Mouse (Mus musculus): ENCODE data around the gene Smad3. TPM values are rescaled to one million over a fixed set of nuclear protein-coding genes. Genes with fewer than 3 reads are reported as not detected.
A peak's percentile ranks its signal among the peaks of the same experiment; 100 is the strongest.

Smad3 gene
- total and polyA plus RNA-seq, 2 experiments from 2014 or later, result 7.5 to 34.0 TPM

GRCm38 (mm10) chr9:63687413-63688015, 70.3 kb downstream of the Smad3 start:
- 70% methylated on average over 7 of the region's 7 CpGs for WGBS
- no peak overlapping the region for H3K4me2 ChIP-seq (ENCODE audit: low read depth, low read length)
- no peaks in the 10 kb centered on the region for H3K36me3 ChIP-seq (ENCODE audit: insufficient read depth, low read length)
- DNase-seq (ENCODE audit: low spot score) (no peak), ATAC-seq (peak; percentile 29; the same call in 1 of the 2 replicates)
- TF ChIP-seq CTCF (IDR thresholded peaks at IDR 0.05; ENCODE audit: low read depth), result no peak
- no peak overlapping the region for H3K4me3 ChIP-seq (ENCODE audit: low read length)
- no peak overlapping the region for H3K27ac ChIP-seq
- H3K4me1 ChIP-seq (ENCODE audit: insufficient read depth, low read length), result no peaks in the 10 kb centered on the region
- H3K27me3 ChIP-seq (ENCODE audit: insufficient read depth, low read length), result no peaks in the 10 kb centered on the region
- no peaks in the 10 kb centered on the region for H3K9me3 ChIP-seq (ENCODE audit: low read length)
- no peak overlapping the region for H3K9ac ChIP-seq (replicated peaks; ENCODE audit: low read length)

DNA sequence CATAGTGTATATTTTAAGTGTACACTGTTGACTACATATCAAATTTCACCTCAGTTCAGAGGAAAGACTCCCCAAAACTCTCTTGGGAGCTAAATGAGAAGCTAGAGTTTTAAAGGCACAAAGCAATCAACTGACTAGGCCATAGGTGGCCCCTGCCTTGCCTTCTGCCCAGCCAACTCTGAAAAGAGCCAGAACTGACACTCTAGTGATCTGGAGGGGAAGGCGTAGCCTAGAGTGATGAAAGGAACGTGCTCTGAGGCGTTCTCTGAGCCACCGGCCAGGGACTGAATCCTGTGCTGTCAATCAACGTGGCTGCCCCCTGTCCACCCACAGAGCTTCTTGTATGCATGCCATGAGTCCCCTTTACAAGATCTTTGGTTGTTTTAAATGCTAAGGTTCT, 72.4 kb downstream of the Smad3 start:
- no peak for TF ChIP-seq CTCF (IDR thresholded peaks at IDR 0.05; ENCODE audit: low read depth)
- no peaks in the 10 kb centered on the region for H3K27me3 ChIP-seq (ENCODE audit: insufficient read depth, low read length)
- H3K36me3 ChIP-seq (ENCODE audit: insufficient read depth, low read length), result no peaks in the 10 kb centered on the region
- no peak overlapping the region for H3K9ac ChIP-seq (replicated peaks; ENCODE audit: low read length)
- no peaks in the 10 kb centered on the region for H3K4me1 ChIP-seq (ENCODE audit: insufficient read depth, low read length)
- no peaks in the 10 kb centered on the region for H3K9me3 ChIP-seq (ENCODE audit: low read length)
- no peak overlapping the region for H3K4me2 ChIP-seq (ENCODE audit: low read depth, low read length)
- ATAC-seq, result no peak
- WGBS, result 45% methylated on average over 5 of the region's 5 CpGs
- no peak for DNase-seq (ENCODE audit: low spot score)
- H3K27ac ChIP-seq, result no peak overlapping the region
- no peak overlapping the region for H3K4me3 ChIP-seq (ENCODE audit: low read length)

DNA sequence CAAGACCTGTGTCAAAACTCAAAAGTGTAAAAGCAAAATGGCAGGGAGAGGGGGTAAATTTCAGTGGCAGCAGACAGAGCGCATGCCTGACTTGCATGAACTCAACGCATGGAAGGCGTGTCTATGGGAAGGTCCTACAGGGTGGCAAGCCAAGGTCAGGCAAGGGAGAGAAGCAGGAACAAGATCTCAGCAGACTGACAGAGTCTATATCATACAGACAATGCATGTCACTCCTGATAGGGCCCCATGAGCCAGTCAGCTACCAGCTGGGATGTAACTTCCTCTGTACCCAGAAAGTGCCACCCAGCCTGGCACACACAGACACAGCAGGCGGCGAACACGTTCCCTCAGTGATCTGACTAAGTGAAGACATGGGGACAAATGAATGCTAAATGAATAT, 73.5 kb downstream of the Smad3 start:
- H3K36me3 ChIP-seq (ENCODE audit: insufficient read depth, low read length), result no peaks in the 10 kb centered on the region
- no peaks in the 10 kb centered on the region for H3K27me3 ChIP-seq (ENCODE audit: insufficient read depth, low read length)
- no peaks in the 10 kb centered on the region for H3K9me3 ChIP-seq (ENCODE audit: low read length)
- ATAC-seq (no peak), DNase-seq (ENCODE audit: low spot score) (no peak)
- no peak overlapping the region for H3K4me2 ChIP-seq (ENCODE audit: low read depth, low read length)
- H3K9ac ChIP-seq (replicated peaks; ENCODE audit: low read length), result no peak overlapping the region
- H3K4me1 ChIP-seq (ENCODE audit: insufficient read depth, low read length), result no peaks in the 10 kb centered on the region
- H3K27ac ChIP-seq, result no peak overlapping the region
- 84% methylated on average over 6 of the region's 6 CpGs for WGBS
- TF ChIP-seq CTCF (IDR thresholded peaks at IDR 0.05; ENCODE audit: low read depth), result no peak
- H3K4me3 ChIP-seq (ENCODE audit: low read length), result no peak overlapping the region

DNA sequence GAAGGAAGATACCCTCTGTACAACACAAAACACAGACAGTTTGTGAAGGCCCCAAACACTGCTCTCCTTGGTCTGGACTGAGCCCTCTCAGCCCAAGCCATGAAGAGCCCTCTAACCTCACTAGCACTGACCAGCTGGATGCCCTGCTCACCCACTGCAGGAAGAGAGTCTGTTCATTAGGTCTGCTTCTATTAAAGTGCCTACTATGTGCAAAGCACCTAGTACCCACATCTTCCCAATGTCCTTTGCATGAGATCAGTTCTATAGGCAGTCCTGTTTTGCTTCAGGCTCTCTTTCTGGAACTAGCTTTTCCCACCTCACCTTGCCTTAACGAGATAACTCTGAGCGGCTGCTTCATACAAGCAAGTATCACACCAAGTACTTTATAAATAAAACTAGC, 74.9 kb downstream of the Smad3 start:
- no peak overlapping the region for H3K4me3 ChIP-seq (ENCODE audit: low read length)
- no peak overlapping the region for H3K27ac ChIP-seq
- TF ChIP-seq CTCF (IDR thresholded peaks at IDR 0.05; ENCODE audit: low read depth), result no peak
- no peaks in the 10 kb centered on the region for H3K4me1 ChIP-seq (ENCODE audit: insufficient read depth, low read length)
- 97% methylated on average over 2 of the region's 2 CpGs for WGBS
- DNase-seq (ENCODE audit: low spot score) (no peak), ATAC-seq (no peak)
- H3K9me3 ChIP-seq (ENCODE audit: low read length), result no peaks in the 10 kb centered on the region
- H3K4me2 ChIP-seq (ENCODE audit: low read depth, low read length), result no peak overlapping the region
- H3K9ac ChIP-seq (replicated peaks; ENCODE audit: low read length), result no peak overlapping the region
- H3K27me3 ChIP-seq (ENCODE audit: insufficient read depth, low read length), result no peaks in the 10 kb centered on the region
- no peaks in the 10 kb centered on the region for H3K36me3 ChIP-seq (ENCODE audit: insufficient read depth, low read length)

- DNase-seq (ENCODE audit: low spot score), result no peak
- Histone ChIP-seq H3K36me3 (ENCODE audit: insufficient read depth, low read length) (no peaks in the 10 kb centered on the region), H3K9me3 (ENCODE audit: low read length) (no peaks in the 10 kb centered on the region), H3K4me3 (ENCODE audit: low read length) (no peak overlapping the region), H3K4me1 (ENCODE audit: insufficient read depth, low read length) (no peaks in the 10 kb centered on the region), H3K27me3 (ENCODE audit: insufficient read depth, low read length) (no peaks in the 10 kb centered on the region), H3K4me2 (ENCODE audit: low read depth, low read length) (no peak overlapping the region), H3K9ac (replicated peaks; ENCODE audit: low read length) (no peak overlapping the region), H3K27ac (no peak overlapping the region)
- no peak for TF ChIP-seq CTCF (IDR thresholded peaks at IDR 0.05; ENCODE audit: low read depth)
- no peak for ATAC-seq
- 74% methylated on average over 9 of the region's 9 CpGs for WGBS
Observed at GRCm38 (mm10) chr9:63682301-63682700, 75.5 kb downstream of the Smad3 start.

DNA sequence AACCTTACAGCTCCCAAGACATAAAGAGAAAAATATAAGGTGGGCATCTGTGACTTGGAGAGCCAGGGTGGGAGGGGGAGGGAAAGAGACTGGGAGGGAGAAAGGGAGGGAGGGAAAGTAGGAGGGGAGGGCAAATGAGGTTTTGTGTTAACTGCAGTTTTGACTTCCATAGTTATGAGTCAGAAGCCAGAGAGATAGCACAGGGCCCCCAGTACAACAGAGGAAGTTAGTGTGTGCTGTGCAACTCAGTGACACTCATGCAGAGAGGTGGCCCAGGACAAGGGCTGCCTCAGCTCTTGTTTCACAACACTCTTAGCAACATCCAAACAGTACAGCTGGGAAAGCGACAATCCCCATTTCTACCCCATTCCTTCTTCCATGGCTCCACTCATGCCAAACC, 79.7 kb downstream of the Smad3 start:
- Histone ChIP-seq H3K36me3 (ENCODE audit: insufficient read depth, low read length) (no peaks in the 10 kb centered on the region), H3K4me3 (ENCODE audit: low read length) (no peak overlapping the region), H3K9me3 (ENCODE audit: low read length) (no peaks in the 10 kb centered on the region), H3K4me1 (ENCODE audit: insufficient read depth, low read length) (no peaks in the 10 kb centered on the region), H3K27me3 (ENCODE audit: insufficient read depth, low read length) (no peaks in the 10 kb centered on the region), H3K27ac (no peak overlapping the region), H3K4me2 (ENCODE audit: low read depth, low read length) (no peak overlapping the region), H3K9ac (replicated peaks; ENCODE audit: low read length) (no peak overlapping the region)
- no peak for TF ChIP-seq CTCF (IDR thresholded peaks at IDR 0.05; ENCODE audit: low read depth)
- ATAC-seq, result no peak
- no peak for DNase-seq (ENCODE audit: low spot score)
- 89% methylated on average over 1 of the region's 1 CpGs for WGBS

- no peak for DNase-seq (ENCODE audit: low spot score)
- no peaks in the 10 kb centered on the region for H3K9me3 ChIP-seq (ENCODE audit: low read length)
Observed at GRCm38 (mm10) chr9:63677621-63678020, 80.2 kb downstream of the Smad3 start.

More at GRCm38 (mm10) chr9:63677621-63678020, 80.2 kb downstream of the Smad3 start:
- Histone ChIP-seq H3K4me3 (ENCODE audit: low read length) (no peak overlapping the region), H3K27me3 (ENCODE audit: insufficient read depth, low read length) (no peaks in the 10 kb centered on the region), H3K9ac (replicated peaks; ENCODE audit: low read length) (no peak overlapping the region), H3K36me3 (ENCODE audit: insufficient read depth, low read length) (no peaks in the 10 kb centered on the region), H3K27ac (no peak overlapping the region), H3K4me2 (ENCODE audit: low read depth, low read length) (no peak overlapping the region), H3K4me1 (ENCODE audit: insufficient read depth, low read length) (no peaks in the 10 kb centered on the region)
- TF ChIP-seq CTCF (IDR thresholded peaks at IDR 0.05; ENCODE audit: low read depth), result no peak
- no peak for ATAC-seq
- WGBS, result 61% methylated on average over 3 of the region's 3 CpGs
